Mouse (Mus musculus) frontal cortex, postnatal 25 days (tissue): ENCODE data around the gene Icam5.

ENCODE experiments used
- DNase-seq, 2 experiments: peaks; one replicate each; pipeline ENCODE4 v3.0.0; 2022; ENCODE audit warnings: low spot score in 2 of 2

The Icam5 gene

DNA sequence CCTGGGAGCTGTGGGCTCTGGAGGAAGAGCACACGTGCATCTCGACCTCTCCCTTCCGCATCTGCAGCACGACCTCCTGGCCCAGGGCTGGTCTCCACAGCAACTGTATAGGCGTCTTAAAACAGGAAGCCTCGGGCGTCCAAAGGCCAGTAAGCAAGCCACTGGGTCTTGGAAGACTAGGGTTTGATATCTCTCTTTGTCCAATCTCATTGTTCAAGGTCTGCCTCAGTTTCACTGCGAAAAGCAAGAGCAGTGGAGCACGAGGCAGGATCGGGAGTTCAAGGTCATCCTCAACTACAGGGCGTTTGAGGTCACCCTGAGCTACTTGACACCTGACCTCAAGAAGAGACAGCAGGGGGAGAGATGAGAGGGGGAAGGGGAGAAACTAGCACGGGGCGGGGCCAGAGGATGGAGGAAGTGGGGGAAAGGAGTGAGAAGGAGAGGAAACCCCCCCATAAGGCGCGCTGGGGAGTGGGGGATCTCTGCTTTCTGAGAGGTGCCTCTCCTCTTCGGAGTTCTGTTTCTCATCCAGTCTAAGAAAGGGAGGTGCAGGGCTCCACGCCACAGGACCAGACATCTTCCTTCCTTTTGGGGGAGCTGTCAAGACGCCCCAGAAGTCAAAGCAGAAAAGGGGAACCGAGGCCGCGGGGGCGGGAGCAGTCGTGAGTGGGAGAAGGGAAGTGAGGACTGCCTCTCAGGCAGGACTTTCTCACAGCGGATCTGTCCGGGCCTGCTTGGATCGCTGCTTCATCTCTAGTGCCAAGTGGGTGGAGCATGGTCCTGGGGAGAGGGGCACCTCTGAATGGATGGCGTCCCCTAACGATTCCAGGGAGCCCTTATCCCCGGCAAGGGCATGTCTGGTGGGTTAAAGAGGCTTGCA lies 16.9 kb upstream of the Icam5 start:
- DNase-seq: no peak

DNA sequence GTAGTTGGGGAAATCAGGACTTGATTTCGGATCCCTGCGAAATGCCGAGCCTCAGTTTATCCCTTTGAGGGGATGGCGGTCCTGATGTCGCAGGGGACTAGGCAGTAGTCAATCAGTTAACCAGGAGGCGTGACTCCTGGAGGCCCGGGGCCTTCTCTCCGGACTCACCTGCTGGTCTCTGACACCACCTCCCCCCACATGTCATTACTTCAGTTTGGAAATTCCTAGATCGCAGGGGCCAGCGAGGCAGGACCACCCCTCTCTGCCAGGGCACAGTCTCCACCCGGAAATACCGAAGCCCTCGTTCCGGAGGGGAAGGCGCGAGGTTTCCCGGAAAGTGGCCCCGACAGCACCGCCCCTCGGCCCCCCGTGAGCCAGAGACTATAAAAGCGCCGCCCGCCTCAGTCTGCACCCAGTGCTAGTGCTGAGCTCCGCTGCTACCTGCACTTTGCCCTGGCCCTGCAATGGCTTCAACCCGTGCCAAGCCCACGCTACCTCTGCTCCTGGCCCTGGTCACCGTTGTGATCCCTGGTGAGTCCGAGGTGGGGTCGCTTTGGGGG lies 16.2 kb upstream of the Icam5 start, which contains the start of gene Icam1:
Gene Icam1, plus strand, starts transcription at position 415 of the 560 bp plus-strand sequence.
- DNase-seq: no peak

DNA sequence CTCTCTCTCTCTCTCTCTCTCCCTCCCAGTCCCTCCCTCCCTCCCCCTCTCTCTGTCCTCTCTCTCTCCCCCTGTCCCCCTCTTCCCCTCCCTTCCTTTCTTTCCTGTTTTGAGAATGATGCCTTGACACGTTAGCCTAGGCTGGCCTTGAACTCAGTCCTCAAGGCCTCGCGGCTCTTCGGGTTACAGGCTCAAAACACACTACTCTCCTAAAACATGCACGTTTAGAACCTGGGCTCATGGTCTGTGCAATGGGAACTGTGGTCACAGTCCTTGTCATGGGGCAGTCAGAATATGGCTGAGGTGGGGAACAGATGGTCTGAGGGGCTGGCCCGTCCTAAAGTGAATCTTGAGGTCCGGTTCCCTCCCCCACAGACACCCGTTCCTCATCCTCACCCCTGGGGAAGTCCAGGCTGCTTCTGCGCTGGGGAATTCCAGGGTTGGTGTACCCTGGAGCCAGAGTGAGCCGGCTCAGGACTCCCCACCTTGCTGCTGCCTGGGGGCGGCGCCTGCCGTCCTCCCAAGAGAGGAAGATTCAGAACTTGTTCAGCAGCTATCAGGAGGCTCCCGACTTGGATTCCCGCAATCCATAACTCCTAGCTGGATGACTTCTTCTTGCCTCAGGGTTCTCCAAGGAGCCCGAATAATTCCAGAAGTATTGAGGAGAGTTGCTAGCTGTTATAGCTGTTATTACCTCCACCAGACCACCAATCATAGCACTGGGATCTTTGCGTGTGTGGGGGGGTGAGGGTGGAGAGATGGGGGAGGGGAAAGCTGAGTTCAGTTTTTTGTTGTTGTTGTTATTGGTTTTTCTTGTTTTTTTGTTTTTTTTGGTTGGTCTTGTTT lies 15.3 kb upstream of the Icam5 start:
- no peak for DNase-seq

DNA sequence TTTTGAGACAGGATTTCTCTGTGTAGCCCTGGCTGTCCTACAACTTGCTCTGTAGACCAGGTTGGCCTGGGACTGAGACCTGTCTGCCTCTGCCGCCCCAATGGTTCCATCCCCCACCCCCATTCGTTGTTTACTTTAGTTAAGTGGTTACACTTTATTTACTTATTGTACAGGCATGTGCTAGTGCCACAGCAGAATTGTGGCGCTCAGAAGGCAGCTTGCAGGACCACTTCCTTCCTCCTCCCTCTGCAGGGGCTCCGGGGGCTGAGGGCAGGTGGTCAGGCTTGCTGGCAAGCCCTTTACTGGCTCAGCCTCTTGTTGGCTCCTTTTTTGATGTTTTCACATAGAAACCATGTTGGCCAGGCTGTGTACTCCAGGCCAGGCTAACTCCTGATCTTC lies 14.7 kb upstream of the Icam5 start:
- no peak for DNase-seq

DNA sequence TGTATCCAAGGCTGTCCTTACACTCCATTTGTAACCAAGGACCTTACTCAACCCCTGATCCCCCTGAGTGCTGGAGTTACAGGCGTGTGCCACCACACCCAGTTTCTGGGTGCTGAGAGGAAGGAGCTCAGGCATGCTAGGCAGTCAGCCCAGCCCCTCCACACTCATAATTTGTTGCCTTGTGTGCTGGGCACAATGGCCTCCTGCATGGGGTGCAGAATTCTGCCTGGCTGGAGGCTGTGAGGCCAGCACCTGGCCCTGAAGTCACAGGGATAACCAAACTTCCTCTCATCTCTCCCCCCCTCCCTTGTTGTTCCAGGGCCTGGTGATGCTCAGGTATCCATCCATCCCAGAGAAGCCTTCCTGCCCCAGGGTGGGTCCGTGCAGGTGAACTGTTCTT lies 13.3 kb upstream of the Icam5 start:
- no peak for DNase-seq

DNA sequence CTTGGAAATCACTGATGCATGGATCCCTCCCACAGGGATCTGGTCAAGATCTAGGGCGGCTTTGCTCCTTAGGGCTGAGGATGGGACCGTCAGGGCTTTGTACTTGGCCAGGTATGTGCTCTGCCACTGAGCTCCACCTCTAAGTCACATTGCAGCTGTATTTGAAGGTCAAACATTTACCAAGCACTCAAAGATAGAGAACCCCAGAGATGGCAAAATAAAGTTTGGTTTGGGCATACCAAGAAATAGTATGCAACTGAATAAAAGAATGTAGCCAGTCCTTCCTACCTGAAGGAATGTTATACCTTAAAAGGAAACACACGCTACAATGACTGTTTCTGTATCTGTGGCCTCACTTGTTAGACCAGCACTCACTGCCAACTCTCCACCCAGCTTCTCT lies 10.5 kb upstream of the Icam5 start:
- DNase-seq: no peak

DNA sequence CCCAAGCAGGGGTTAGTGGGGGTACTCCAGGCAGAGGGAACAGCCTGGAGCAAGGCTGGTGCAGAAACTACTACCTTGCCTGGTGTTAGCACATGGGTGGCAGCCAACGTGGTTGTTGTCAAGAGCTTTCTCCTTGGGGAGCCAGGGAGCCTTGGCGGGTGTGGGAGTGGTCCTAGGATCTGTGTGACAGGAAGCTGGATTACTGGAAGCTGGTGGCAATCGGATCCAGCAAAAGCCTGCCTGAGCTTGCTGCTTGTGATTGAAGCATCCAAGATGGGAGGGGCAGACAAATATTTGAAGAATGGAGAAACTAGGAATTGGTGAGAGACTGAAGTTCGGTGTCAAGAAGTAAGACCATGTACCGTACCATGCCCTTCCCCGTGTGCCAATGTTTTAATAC lies 9.6 kb upstream of the Icam5 start:
- no peak for DNase-seq

DNA sequence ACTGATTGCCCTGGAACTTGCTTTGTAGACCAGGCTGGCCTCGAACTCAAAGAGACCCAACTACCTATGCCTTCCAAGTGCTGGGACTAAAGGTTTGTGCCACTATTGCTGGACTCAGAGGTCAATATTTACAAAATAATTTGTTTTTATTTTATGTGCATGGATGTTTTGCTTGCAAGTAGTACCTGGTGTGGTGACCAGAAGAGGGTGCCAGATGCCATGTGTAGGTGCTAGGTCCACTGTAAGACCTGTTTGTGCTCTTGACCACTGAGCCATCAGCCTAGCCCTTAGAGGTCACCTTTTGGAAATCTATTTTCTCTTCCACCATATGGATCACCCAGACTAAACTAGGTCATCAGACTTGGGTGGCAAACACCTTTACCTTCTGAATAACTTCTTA lies 9.1 kb upstream of the Icam5 start:
- DNase-seq: no peak

DNA sequence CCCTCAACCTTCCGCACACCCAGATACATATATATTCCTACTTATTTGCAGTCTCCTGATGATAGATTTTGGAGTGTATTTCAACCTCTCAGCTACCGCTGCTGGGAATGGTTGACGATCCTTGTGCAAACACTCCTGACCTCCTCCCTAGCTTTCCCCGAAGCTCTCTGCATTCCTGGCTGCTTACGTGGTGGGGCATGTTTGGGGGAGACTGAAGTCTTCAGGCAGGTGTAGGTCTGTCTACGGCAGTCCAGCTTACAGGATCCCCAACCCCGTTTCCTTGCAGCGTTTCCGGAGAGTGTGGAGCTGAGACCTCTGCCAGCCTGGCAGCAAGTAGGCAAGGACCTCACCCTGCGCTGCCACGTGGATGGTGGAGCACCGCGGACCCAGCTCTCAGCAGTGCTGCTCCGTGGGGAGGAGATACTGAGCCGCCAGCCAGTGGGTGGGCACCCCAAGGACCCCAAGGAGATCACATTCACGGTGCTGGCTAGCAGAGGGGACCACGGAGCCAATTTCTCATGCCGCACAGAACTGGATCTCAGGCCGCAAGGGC lies 6.5 kb upstream of the Icam5 start:
- no peak for DNase-seq

DNA sequence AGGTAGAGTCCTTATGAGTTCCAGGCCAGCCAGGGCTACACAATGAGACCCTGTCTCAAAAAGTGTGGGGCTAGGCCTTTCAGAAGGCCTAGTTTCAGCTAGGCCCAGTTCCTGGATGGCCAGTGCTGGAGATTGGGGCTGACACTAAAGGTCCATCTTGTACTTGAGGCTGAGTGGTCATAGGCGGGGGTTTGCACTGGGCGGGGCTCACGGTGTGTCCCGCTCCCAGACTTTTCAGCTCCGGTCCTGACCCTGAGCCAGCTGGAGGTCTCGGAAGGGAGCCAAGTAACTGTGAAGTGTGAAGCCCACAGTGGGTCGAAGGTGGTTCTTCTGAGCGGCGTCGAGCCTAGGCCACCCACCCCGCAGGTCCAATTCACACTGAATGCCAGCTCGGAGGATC lies 5.0 kb upstream of the Icam5 start:
- DNase-seq: no peak

DNA sequence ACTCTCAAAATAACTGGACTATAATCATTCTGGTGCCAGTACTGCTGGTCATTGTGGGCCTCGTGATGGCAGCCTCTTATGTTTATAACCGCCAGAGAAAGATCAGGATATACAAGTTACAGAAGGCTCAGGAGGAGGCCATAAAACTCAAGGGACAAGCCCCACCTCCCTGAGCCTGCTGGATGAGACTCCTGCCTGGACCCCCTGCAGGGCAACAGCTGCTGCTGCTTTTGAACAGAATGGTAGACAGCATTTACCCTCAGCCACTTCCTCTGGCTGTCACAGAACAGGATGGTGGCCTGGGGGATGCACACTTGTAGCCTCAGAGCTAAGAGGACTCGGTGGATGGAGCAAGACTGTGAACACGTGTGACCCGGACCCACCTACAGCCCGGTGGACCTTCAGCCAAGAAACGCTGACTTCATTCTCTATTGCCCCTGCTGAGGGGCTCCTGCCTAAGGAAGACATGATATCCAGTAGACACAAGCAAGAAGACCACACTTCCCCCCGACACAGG lies 4.0 kb upstream of the Icam5 start:
- DNase-seq: no peak

DNA sequence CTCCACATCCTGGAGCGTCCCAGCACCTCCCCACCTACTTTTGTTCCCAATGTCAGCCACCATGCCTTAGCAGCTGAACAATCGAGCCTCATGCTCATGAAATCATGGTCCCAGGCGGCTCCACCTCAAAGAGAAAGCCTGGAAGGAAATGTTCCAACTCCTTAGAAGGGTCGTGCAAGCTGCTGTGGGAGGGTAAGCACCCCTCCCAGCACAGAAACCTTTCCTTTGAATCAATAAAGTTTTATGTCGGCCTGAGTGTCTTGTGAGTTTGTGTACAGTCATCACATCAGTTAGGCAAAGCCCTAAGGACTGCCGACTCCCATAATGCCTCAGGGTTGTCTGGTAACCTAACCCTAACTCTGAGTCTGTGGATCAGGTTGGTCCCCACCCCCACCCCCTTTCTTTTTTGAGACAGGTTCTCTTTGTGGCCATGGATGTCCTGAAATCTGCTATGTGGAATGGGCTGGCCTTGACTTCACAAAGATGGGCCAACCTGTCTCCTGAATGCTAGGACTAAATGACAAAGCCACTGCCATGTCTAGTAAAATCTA lies 3.2 kb upstream of the Icam5 start:
- no peak for DNase-seq

DNA sequence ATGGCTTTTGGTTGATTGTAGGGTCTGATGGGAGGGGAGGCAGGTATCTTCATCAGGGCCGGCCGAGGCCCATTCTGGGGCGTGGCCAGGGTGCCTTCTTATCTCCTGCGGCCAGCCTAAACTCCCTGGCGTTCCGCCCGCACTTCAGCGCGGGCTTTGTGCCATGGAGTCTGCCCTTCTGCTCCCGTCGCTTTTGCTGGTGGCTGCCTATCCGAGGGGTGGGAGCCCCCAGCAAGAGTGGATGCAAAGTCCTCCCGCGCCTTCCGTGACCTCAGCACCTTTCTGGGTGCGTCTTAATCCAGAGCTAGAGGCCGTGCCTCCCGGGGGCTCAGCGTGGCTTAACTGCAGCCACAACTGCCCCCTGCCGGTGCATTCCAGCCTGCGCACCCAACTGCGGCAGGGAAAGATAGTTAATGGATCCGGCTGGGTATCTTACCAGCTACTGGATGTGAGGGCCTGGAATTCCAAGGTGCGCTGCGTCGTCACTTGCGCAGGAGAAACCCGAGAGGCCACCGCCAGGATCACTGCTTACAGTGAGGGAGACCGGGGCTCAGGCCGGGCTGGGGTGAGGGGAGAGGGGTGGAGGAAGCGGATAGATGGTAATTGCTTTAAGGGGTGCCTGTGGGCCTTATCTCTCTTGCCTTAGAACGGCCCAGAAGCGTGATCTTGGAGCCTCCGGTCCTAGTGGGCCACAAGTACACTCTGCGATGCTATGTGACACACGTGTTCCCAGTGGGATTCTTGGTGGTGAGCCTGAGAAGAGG lies 2.4 kb upstream of the Icam5 start, which contains the start of gene Icam4:
Gene Icam4, plus strand, starts transcription at position 83 of the 764 bp plus-strand sequence.
- peak in 1 of 2 experiments; percentile 63 for DNase-seq

DNA sequence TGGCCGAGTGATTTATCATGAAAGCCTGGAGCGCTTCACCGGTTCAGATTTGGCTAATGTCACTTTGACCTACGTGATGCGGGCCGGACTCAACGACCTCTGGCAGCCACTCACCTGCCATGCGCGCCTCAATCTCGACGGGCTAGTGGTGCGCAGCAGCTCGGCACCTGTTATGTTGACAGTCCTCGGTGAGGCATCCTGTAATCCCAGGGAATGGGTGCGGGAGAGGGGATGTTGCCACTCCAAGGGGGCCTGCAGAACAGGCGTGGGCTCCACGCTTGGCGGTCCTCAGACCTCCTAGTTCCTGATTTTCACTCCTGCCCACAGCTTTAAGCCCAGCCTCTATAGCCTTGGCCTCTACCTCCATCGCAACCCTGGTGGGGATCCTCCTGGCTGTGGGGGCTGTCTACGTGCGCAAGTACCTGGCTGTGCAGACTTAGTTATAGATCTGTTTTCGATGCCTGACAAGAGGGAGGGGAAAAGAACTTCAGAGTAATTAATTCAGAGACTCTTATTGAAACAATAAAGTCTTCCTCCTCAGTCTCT lies 1.7 kb upstream of the Icam5 start:
- no peak for DNase-seq

DNA sequence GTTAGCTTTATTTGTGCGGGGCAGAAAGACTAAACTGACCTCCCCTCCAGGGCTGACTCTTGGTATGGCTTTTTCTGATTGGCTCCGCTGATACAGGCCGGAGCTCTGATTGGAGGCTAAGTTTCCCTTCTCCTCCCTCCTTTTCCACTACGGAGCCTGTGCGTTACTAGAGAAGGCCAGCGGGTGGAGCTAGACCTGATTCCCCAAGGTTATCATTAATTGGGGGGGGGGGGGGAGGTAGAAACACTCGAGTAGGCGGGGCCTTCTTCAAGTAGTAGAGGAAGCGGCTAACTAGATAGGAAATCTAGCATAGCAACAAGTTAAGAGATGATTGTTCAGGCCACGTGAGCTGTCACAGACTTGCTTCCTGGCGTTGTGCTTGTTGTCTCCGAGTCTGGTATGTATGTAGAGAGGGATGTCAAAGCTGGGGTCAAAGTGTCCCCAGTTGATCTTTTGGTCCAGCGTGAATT lies 1.1 kb upstream of the Icam5 start:
- peak in 1 of 2 experiments; percentile 71 for DNase-seq

DNA sequence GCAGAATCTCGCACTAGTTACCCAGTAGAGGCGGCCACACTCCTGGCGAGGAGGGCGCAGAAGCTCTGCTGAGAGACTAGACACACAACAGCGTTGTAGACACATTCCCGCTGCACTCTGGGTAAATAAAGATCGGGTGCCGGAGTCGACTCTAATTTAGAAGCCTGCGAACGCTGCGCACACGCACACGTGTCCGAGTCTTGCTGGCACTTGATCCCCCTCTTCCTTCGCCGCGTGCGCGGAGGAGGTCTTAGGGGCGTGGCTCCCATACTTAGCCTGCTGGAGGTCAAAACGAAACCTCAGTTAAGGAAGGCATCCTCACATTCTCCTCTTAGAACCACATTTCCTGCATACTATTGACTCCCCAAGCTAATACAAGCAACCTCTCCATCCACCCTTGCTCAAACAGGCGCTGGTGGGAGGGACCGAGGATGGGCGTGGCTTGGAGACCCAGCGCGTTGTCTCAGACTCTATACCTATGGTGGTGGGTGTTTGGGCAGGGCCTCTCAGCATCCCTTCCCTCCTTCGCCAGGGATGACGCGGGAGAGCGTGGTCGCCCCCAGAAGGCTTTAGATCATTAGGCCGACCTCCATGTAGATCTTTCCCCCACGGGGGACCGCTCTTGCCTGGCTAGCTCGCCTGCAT lies 500 bp upstream of the Icam5 start:
- DNase-seq: peak; percentile 59 to 74

DNA sequence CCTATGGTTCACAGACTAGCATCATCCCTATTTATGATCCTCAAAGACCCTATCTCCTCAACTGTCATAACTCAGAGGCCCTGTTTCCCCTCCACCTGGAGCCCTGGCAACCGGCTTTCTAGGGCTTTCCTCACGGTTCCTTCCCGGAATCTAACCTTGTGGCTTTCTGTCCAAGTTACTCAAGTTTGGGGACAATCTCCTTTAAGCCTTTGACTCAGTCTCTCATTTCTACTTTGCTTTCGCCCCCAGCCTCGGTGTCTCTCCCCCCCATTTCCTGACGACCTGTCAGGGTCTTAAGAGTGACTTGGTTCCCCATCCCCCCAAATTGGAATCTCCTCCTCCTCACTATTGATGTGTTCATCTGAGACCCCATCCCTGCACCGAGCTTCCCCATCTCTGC lies 618 bp downstream of the Icam5 start:
- DNase-seq: no peak

DNA sequence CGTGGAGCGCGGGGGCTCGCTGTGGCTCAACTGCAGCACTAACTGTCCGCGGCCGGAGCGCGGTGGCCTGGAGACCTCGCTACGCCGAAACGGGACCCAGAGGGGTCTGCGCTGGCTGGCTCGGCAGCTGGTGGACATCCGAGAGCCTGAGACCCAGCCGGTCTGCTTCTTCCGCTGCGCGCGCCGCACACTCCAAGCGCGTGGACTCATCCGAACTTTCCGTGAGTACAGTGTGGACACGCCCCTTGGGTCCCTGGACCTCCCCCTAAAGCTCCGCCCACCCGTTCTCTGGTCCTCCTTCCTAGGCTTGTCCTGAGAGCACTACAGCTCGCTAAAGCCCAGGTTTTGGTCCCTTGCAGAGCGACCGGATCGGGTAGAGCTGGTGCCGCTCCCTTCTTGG lies 1.3 kb downstream of the Icam5 start:
- DNase-seq: no peak

DNA sequence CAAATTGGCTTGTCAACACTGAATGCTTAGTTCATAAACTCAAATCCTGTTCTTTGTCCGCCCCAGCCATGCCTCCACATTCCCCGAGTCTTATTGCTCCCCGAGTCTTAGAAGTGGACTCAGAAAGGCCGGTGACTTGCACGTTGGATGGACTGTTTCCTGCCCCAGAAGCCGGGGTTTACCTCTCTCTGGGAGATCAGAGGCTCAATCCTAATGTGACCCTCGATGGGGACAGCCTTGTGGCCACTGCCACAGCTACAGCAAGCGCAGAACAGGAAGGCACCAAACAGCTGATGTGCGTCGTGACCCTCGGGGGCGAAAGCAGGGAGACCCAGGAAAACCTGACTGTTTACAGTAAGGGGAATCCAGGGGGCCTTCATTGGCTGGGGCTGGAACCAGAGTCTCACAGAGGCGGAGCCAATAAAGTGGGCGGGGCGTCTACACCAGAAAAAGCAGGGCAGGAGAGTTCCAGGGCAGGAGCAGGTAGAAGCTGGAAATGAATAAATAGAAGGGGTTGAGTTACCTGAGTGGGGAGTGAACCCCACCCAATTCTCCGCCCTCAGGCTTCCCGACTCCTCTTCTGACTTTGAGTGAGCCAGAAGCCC lies 2.7 kb downstream of the Icam5 start:
- DNase-seq: no peak
